Mouse (Mus musculus): ENCODE data around the gene Rps16.

Rps16 gene

GRCm38 (mm10) chr7:28344637-28345036, 5.8 kb upstream of the Rps16 start:
- DNase-seq (ENCODE audit: extremely low read depth, insufficient read length, low spot score) = no peak

- DNase-seq (ENCODE audit: extremely low read depth, insufficient read length, low spot score) = no peak
Measured at GRCm38 (mm10) chr7:28347746-28348145, 2.7 kb upstream of the Rps16 start.

GRCm38 (mm10) chr7:28348601-28349000, 1.9 kb upstream of the Rps16 start:
- no peak for DNase-seq (ENCODE audit: extremely low read depth, insufficient read length, low spot score)

GRCm38 (mm10) chr7:28351676-28352191, 1.3 kb downstream of the Rps16 start:
- DNase-seq (ENCODE audit: extremely low read depth, insufficient read length, low spot score) = no peak

- DNase-seq (ENCODE audit: extremely low read depth, insufficient read length, low spot score) = no peak
Measured at GRCm38 (mm10) chr7:28353267-28353666, 2.8 kb downstream of the Rps16 start.

GRCm38 (mm10) chr7:28354113-28354581, 3.7 kb downstream of the Rps16 start:
- no peak for DNase-seq (ENCODE audit: extremely low read depth, insufficient read length, low spot score)

GRCm38 (mm10) chr7:28354596-28354995, 4.1 kb downstream of the Rps16 start:
- DNase-seq (ENCODE audit: extremely low read depth, insufficient read length, low spot score) = no peak

GRCm38 (mm10) chr7:28355221-28355620, 4.8 kb downstream of the Rps16 start:
- DNase-seq (ENCODE audit: extremely low read depth, insufficient read length, low spot score) = no peak

- DNase-seq (ENCODE audit: extremely low read depth, insufficient read length, low spot score) = no peak
Measured at GRCm38 (mm10) chr7:28356981-28357380, 6.5 kb downstream of the Rps16 start.

GRCm38 (mm10) chr7:28357984-28358383, 7.5 kb downstream of the Rps16 start:
- DNase-seq (ENCODE audit: extremely low read depth, insufficient read length, low spot score) = no peak

GRCm38 (mm10) chr7:28358431-28358830, 8.0 kb downstream of the Rps16 start:
- DNase-seq (ENCODE audit: extremely low read depth, insufficient read length, low spot score) = no peak

- no peak for DNase-seq (ENCODE audit: extremely low read depth, insufficient read length, low spot score)
Measured at GRCm38 (mm10) chr7:28359854-28360253, 9.4 kb downstream of the Rps16 start.

- DNase-seq (ENCODE audit: extremely low read depth, insufficient read length, low spot score) = no peak
Measured at GRCm38 (mm10) chr7:28360291-28360690, 9.8 kb downstream of the Rps16 start.

- DNase-seq (ENCODE audit: extremely low read depth, insufficient read length, low spot score) = no peak
Measured at GRCm38 (mm10) chr7:28361647-28362341, 11.3 kb downstream of the Rps16 start.

- DNase-seq (ENCODE audit: extremely low read depth, insufficient read length, low spot score) = no peak
Measured at GRCm38 (mm10) chr7:28362441-28363060, 12.1 kb downstream of the Rps16 start.

- DNase-seq (ENCODE audit: extremely low read depth, insufficient read length, low spot score) = no peak
Measured at GRCm38 (mm10) chr7:28367663-28368275, 17.3 kb downstream of the Rps16 start.

GRCm38 (mm10) chr7:28368276-28368920, 17.9 kb downstream of the Rps16 start:
- no peak for DNase-seq (ENCODE audit: extremely low read depth, insufficient read length, low spot score)

GRCm38 (mm10) chr7:28370051-28370450, 19.6 kb downstream of the Rps16 start:
- DNase-seq (ENCODE audit: extremely low read depth, insufficient read length, low spot score) = no peak

- DNase-seq (ENCODE audit: extremely low read depth, insufficient read length, low spot score) = no peak
Measured at GRCm38 (mm10) chr7:28370977-28371513, 20.6 kb downstream of the Rps16 start.

GRCm38 (mm10) chr7:28371514-28371989, 21.1 kb downstream of the Rps16 start:
- DNase-seq (ENCODE audit: extremely low read depth, insufficient read length, low spot score) = peak; percentile 61
